Mouse (Mus musculus) embryonic stem cell, embryonic (primary cell): ENCODE results near the gene Ceacam20.
"Not testable (repeated sequence)": the region's sequence is repeated elsewhere in the genome, so short reads cannot be mapped to it uniquely, and the experiment has no call there.

Source experiments
- CTCF ChIA-PET, 4 experiments: fragments of 300-600 bp in 2 of 4; fragments of 350-600 bp in 2 of 4; sonication (Branson Sonifier 250); formaldehyde crosslinking; loops; one replicate each; lab custom pipeline; 2022; ENCODE audit warnings: inconsistent platforms in 2 of 4; lab: Charles Lee
- POLR2A ChIA-PET, 4 experiments: fragments of 300-600 bp in 2 of 4; fragments of 350-600 bp in 2 of 4; sonication (Branson Sonifier 250); formaldehyde crosslinking; loops; one replicate each; lab custom pipeline; 2022; ENCODE audit warnings: antibody characterized with exemption in 4 of 4, inconsistent platforms in 1 of 4; lab: Charles Lee

Ceacam20 gene

DNA sequence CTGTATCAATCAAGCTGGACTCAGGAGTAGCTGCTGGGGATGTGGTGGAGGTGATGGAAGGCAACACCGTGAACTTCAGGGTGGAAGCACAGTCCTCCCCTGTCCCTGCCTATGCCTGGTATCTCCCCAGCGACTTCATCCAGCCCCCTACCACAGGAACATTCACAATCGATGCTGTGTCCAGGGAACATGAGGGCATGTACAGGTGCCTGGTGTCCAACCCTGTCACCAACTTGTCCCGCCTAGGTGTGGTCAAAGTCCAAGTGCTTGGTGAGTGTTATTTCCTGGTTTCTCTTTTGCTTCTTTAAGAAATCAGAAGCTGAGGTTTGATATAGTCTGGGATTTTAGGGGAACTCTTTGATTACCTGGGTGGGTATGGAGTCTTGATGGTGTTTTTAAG is 6.3 kb downstream of the Ceacam20 start:
- ChIA-PET POLR2A (interaction anchor here in 1 of 4 experiments (0.6 kb wide), 1 partner anchor 32 kb away, joined by 5 read pairs; no protein-coding TSS in a partner anchor), CTCF (no interaction called here)

- POLR2A ChIA-PET: interaction anchor here in 1 of 4 experiments (0.7 kb wide), 1 partner anchor 259 kb away, joined by 4 read pairs; no protein-coding TSS in a partner anchor
- CTCF ChIA-PET: interaction anchor here in 1 of 4 experiments (0.8 kb wide), 1 partner anchor 101 kb away, joined by 3 read pairs; no protein-coding TSS in a partner anchor
These were observed 26.0 kb downstream of the Ceacam20 start, which contains the start of gene Nlrp9b for GRCm38 (mm10) chr7:19991165-19991564. Gene Nlrp9b (plus strand): TSS chr7:19991465.

GRCm38 (mm10) chr7:19996721-19997120 is 31.5 kb downstream of the Ceacam20 start:
- POLR2A ChIA-PET, CTCF ChIA-PET: not testable (repeated sequence)

- ChIA-PET CTCF (no interaction called here), POLR2A (no interaction called here)
These were observed 44.8 kb downstream of the Ceacam20 start for GRCm38 (mm10) chr7:20009987-20010386.
